Mouse (Mus musculus): Measurements from ENCODE around the gene Frrs1l. TPM values are rescaled to one million over a fixed set of nuclear protein-coding genes. Genes with fewer than 3 reads are reported as not detected.
A peak's percentile ranks its signal among the peaks of the same experiment; 100 is the strongest.

Frrs1l gene
- polyA plus RNA-seq, 1 experiment from 2014 or later = 1.9 TPM

DNA sequence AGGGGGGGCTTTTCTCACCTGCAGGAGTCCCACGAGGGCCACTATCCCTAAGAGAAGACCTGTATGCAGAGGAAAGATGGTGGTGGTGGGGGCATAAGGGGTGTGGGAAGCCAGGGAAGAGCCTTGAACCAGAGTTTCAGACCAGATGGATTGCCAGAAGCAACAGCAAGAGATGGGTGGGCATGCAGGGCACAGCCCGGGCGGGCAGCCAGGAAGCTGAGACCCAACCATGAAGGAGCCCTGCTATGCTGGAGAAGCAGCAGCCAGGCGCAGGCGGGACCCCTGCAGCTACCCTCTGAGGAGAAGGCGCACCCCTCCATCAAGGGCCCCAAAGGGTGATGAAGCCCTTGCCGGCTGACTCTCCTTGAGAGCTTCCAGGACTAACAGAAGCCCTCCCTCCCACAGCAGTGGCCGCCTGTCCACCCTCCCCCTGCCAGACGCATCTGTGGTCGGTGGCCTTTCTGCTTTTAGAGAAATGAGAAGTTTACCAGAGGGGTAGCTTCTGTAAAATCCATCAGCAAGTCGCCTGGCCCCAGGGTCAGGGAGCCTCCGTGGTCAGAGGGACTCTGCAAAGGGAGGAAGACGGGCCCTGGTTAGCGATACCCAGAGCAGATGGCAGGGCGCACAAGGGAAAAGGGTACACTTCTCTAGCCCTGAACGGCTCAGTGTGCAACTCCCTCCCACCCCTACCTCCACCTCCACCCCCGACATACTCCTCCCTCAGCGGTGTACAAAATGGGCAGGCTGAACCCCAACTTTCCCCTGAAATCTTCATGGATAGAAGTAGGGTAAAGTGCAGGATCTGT lies 26.4 kb upstream of the Frrs1l start:
- 39% methylated on average over 18 of the region's 18 CpGs for WGBS
- no peak for ATAC-seq (ENCODE audit: low read depth)
- no peaks in the 10 kb centered on the region for H3K36me3 ChIP-seq (ENCODE audit: control insufficient read depth, insufficient read depth, low read length)

DNA sequence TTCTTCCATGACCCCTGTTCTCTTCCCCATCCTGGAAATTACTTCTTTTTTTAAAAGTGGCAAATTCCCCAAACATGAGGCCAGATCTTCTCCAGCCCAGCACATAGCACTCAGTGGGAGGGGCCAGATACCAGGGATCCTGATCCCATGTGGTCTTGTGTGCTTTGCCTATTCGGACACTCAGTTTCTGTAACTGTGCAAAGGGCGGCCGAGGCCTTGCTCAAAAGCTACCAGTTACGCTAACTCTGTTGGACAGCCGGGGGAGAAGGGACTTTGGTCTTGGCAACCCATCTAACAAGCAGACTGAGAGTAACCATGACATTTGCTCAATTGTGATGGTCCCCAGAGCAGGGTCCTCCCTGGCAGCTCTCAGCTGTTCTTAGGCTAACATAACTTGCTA lies 24.8 kb upstream of the Frrs1l start:
- no peak for ATAC-seq (ENCODE audit: low read depth)
- 86% methylated on average over 5 of the region's 5 CpGs for WGBS

More for the DNA sequence above, 26.4 kb upstream of the Frrs1l start:
- Histone ChIP-seq H3K4me3 (ENCODE audit: low read length) (no peak overlapping the region), H3K9me3 (ENCODE audit: control insufficient read depth, low read length) (no peaks in the 10 kb centered on the region), H3K9ac (ENCODE audit: low read length) (no peak overlapping the region), H3K4me1 (replicated peaks; ENCODE audit: control insufficient read depth, insufficient read depth, low read length) (no peaks in the 10 kb centered on the region), H3K27ac (ENCODE audit: low read length) (no peak overlapping the region), H3K4me2 (ENCODE audit: low read depth, low read length) (no peak overlapping the region), H3K27me3 (ENCODE audit: control insufficient read depth, insufficient read depth, low read depth, low read length) (no peaks in the 10 kb centered on the region; the same call in 1 of the 2 replicates)

GRCm38 (mm10) chr4:57011454-57012046 lies 21.4 kb upstream of the Frrs1l start:
- 52% methylated on average over 8 of the region's 8 CpGs for WGBS

More for the DNA sequence above, 24.8 kb upstream of the Frrs1l start:
- Histone ChIP-seq H3K4me1 (replicated peaks; ENCODE audit: control insufficient read depth, insufficient read depth, low read length) (no peaks in the 10 kb centered on the region), H3K4me2 (ENCODE audit: low read depth, low read length) (no peak overlapping the region), H3K27me3 (ENCODE audit: control insufficient read depth, insufficient read depth, low read depth, low read length) (peaks cover 3% of the 10 kb centered on the region; the same call in 1 of the 2 replicates), H3K27ac (ENCODE audit: low read length) (no peak overlapping the region), H3K36me3 (ENCODE audit: control insufficient read depth, insufficient read depth, low read length) (no peaks in the 10 kb centered on the region), H3K4me3 (ENCODE audit: low read length) (no peak overlapping the region), H3K9ac (ENCODE audit: low read length) (no peak overlapping the region), H3K9me3 (ENCODE audit: control insufficient read depth, low read length) (no peaks in the 10 kb centered on the region)

GRCm38 (mm10) chr4:57010919-57011318 lies 20.7 kb upstream of the Frrs1l start:
- no peak for ATAC-seq (ENCODE audit: low read depth)
- Histone ChIP-seq H3K27me3 (ENCODE audit: control insufficient read depth, insufficient read depth, low read depth, low read length) (0 out of 2 replicates have a peak, but pooled peaks cover 3% of the 10 kb centered on the region), H3K36me3 (ENCODE audit: control insufficient read depth, insufficient read depth, low read length) (no peaks in the 10 kb centered on the region), H3K4me1 (replicated peaks; ENCODE audit: control insufficient read depth, insufficient read depth, low read length) (no peaks in the 10 kb centered on the region), H3K9me3 (ENCODE audit: control insufficient read depth, low read length) (no peaks in the 10 kb centered on the region), H3K4me3 (ENCODE audit: low read length) (no peak overlapping the region), H3K27ac (ENCODE audit: low read length) (no peak overlapping the region), H3K9ac (ENCODE audit: low read length) (no peak overlapping the region), H3K4me2 (ENCODE audit: low read depth, low read length) (no peak overlapping the region)
- 6% methylated on average over 6 of the region's 6 CpGs for WGBS

More at GRCm38 (mm10) chr4:57011454-57012046, 21.4 kb upstream of the Frrs1l start:
- ATAC-seq (ENCODE audit: low read depth) = no peak
- H3K27ac ChIP-seq (ENCODE audit: low read length) = no peak overlapping the region
- no peak overlapping the region for H3K9ac ChIP-seq (ENCODE audit: low read length)
- H3K4me3 ChIP-seq (ENCODE audit: low read length) = no peak overlapping the region
- H3K27me3 ChIP-seq (ENCODE audit: control insufficient read depth, insufficient read depth, low read depth, low read length) = peaks cover 3% of the 10 kb centered on the region; the same call in 1 of the 2 replicates
- no peaks in the 10 kb centered on the region for H3K9me3 ChIP-seq (ENCODE audit: control insufficient read depth, low read length)
- H3K4me1 ChIP-seq (replicated peaks; ENCODE audit: control insufficient read depth, insufficient read depth, low read length) = no peaks in the 10 kb centered on the region
- H3K4me2 ChIP-seq (ENCODE audit: low read depth, low read length) = no peak overlapping the region
- H3K36me3 ChIP-seq (ENCODE audit: control insufficient read depth, insufficient read depth, low read length) = no peaks in the 10 kb centered on the region

- no peak for ATAC-seq (ENCODE audit: low read depth)
- 30% methylated on average over 5 of the region's 5 CpGs for WGBS
- no peak overlapping the region for H3K9ac ChIP-seq (ENCODE audit: low read length)
- H3K4me2 ChIP-seq (ENCODE audit: low read depth, low read length) = no peak overlapping the region
- H3K4me1 ChIP-seq (replicated peaks; ENCODE audit: control insufficient read depth, insufficient read depth, low read length) = no peaks in the 10 kb centered on the region
- H3K27me3 ChIP-seq (ENCODE audit: control insufficient read depth, insufficient read depth, low read depth, low read length) = 0 out of 2 replicates have a peak, but pooled peaks cover 3% of the 10 kb centered on the region
- no peaks in the 10 kb centered on the region for H3K36me3 ChIP-seq (ENCODE audit: control insufficient read depth, insufficient read depth, low read length)
- no peak overlapping the region for H3K27ac ChIP-seq (ENCODE audit: low read length)
- no peak overlapping the region for H3K4me3 ChIP-seq (ENCODE audit: low read length)
- no peaks in the 10 kb centered on the region for H3K9me3 ChIP-seq (ENCODE audit: control insufficient read depth, low read length)
Measured at GRCm38 (mm10) chr4:57010425-57010824, 20.2 kb upstream of the Frrs1l start.

DNA sequence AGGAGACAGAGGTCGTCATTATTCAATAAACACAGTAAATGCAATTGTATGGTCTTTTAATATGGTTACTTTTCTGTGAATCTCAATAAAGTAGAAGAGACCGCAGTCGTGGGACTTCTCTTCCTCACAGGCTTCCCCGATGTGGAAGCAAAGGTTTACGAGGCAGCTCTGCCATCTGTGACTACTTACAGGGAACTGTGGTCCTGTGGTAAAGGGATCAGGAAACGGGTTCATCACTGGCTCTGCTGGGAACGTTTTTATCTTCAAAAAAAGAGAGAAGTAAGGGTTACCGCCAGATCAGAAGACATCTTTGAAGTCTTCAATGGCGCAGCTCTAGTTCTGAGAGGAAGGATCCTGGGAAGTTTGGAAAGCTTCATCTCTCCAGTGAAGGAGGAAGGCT lies 17.5 kb upstream of the Frrs1l start:
- Histone ChIP-seq H3K4me2 (ENCODE audit: low read depth, low read length) (no peak overlapping the region), H3K4me1 (replicated peaks; ENCODE audit: control insufficient read depth, insufficient read depth, low read length) (no peaks in the 10 kb centered on the region; the same call in 1 of the 2 replicates), H3K36me3 (ENCODE audit: control insufficient read depth, insufficient read depth, low read length) (no peaks in the 10 kb centered on the region), H3K9me3 (ENCODE audit: control insufficient read depth, low read length) (no peaks in the 10 kb centered on the region), H3K27me3 (ENCODE audit: control insufficient read depth, insufficient read depth, low read depth, low read length) (0 out of 2 replicates have a peak, but pooled peaks cover 3% of the 10 kb centered on the region), H3K4me3 (ENCODE audit: low read length) (no peak overlapping the region), H3K9ac (ENCODE audit: low read length) (no peak overlapping the region), H3K27ac (ENCODE audit: low read length) (no peak overlapping the region)
- no peak for ATAC-seq (ENCODE audit: low read depth)
- WGBS = 77% methylated on average over 9 of the region's 9 CpGs

DNA sequence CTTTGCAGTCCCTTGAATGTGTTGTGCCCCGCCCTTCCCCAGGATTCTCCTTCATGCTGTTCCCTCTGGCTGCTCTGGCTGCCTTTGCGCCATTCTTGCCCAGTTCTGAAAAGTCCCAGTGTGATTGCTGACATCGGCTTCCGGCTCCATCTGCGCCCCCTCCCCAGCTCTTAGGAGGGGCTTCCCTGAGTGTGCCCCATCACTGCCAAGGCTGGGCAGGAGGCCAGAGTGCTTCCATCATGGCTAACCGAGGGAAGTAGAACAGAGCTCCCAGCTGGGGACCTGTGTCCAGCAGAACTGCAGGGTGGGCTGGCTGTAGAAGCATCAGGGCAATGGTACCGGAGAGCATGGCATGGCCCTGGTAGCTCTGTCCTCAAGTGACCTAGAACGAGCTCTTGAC lies 14.8 kb upstream of the Frrs1l start:
- Histone ChIP-seq H3K27me3 (ENCODE audit: control insufficient read depth, insufficient read depth, low read depth, low read length) (no peaks in the 10 kb centered on the region), H3K4me1 (replicated peaks; ENCODE audit: control insufficient read depth, insufficient read depth, low read length) (no peaks in the 10 kb centered on the region; the same call in 1 of the 2 replicates), H3K4me3 (ENCODE audit: low read length) (no peak overlapping the region), H3K36me3 (ENCODE audit: control insufficient read depth, insufficient read depth, low read length) (no peaks in the 10 kb centered on the region), H3K9me3 (ENCODE audit: control insufficient read depth, low read length) (no peaks in the 10 kb centered on the region), H3K4me2 (ENCODE audit: low read depth, low read length) (no peak overlapping the region), H3K9ac (ENCODE audit: low read length) (no peak overlapping the region), H3K27ac (ENCODE audit: low read length) (no peak overlapping the region)
- ATAC-seq (ENCODE audit: low read depth) = no peak
- 61% methylated on average over 8 of the region's 8 CpGs for WGBS

- Histone ChIP-seq H3K27me3 (ENCODE audit: control insufficient read depth, insufficient read depth, low read depth, low read length) (no peaks in the 10 kb centered on the region), H3K4me1 (replicated peaks; ENCODE audit: control insufficient read depth, insufficient read depth, low read length) (no peaks in the 10 kb centered on the region; the same call in 1 of the 2 replicates), H3K4me2 (ENCODE audit: low read depth, low read length) (no peak overlapping the region), H3K9ac (ENCODE audit: low read length) (no peak overlapping the region), H3K9me3 (ENCODE audit: control insufficient read depth, low read length) (no peaks in the 10 kb centered on the region), H3K36me3 (ENCODE audit: control insufficient read depth, insufficient read depth, low read length) (no peaks in the 10 kb centered on the region), H3K27ac (ENCODE audit: low read length) (no peak overlapping the region), H3K4me3 (ENCODE audit: low read length) (no peak overlapping the region)
- 70% methylated on average over 8 of the region's 8 CpGs for WGBS
- peak; percentile 41; the same call in 1 of the 2 replicates for ATAC-seq (ENCODE audit: low read depth)
Measured at GRCm38 (mm10) chr4:57003886-57004285, 13.7 kb upstream of the Frrs1l start.

DNA sequence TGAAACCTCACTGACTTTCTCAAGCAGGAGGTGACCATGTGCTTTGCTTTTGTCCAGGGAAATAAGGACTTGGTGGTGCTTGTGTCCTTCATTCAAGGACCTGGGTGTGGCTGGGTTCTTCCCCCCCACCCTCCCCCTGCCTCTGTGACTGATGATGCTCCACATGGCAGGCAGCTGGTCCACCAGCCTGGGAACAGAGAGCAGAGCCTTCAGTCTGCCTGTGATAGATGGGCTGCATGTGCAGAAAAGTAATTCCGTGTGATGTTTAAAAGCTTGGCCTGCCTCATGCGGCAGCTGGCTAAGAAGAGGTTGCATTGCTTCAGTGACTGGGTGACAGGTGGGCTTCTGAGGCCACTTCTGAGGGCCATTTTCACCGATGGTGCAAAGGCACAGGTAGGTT lies 12.6 kb upstream of the Frrs1l start:
- no peaks in the 10 kb centered on the region for H3K36me3 ChIP-seq (ENCODE audit: control insufficient read depth, insufficient read depth, low read length)
- no peaks in the 10 kb centered on the region for H3K9me3 ChIP-seq (ENCODE audit: control insufficient read depth, low read length)
- no peak overlapping the region for H3K9ac ChIP-seq (ENCODE audit: low read length)
- ATAC-seq (ENCODE audit: low read depth) = no peak
- 39% methylated on average over 3 of the region's 3 CpGs for WGBS
- no peaks in the 10 kb centered on the region; the same call in 1 of the 2 replicates for H3K4me1 ChIP-seq (replicated peaks; ENCODE audit: control insufficient read depth, insufficient read depth, low read length)
- no peaks in the 10 kb centered on the region for H3K27me3 ChIP-seq (ENCODE audit: control insufficient read depth, insufficient read depth, low read depth, low read length)
- no peak overlapping the region for H3K4me2 ChIP-seq (ENCODE audit: low read depth, low read length)
- H3K4me3 ChIP-seq (ENCODE audit: low read length) = no peak overlapping the region
- no peak overlapping the region for H3K27ac ChIP-seq (ENCODE audit: low read length)

Data from lung, embryonic 16.5 days (tissue).